Mouse (Mus musculus) MEL (cell line): ENCODE measurements at regions not wholly inside any gene's neighbourhood (a gene's known extent, or its start where the extent isn't known, plus 50 kb on each side); places are given as distances from the start of the nearest gene placed in this dataset.

Experiments used
- BHLHE40 ChIP-seq: IDR thresholded peaks from 2 replicates; pipeline ENCODE4 v1.6.1; 2012; ENCODE audit warnings: low read depth, mild to moderate bottlenecking, inconsistent platforms, low read length, improper control_type of control experiment, borderline replicate concordance
- CTCF ChIP-seq, 3 experiments: IDR thresholded peaks in 2 of 3; conservative IDR thresholded peaks in 1 of 3; 2 replicates each; pipeline ENCODE4 v1.5.1; 2011 to 2012; ENCODE audit warnings: low read length in 3 of 3, low read depth in 2 of 3, mild to moderate bottlenecking in 2 of 3, improper control_type of control experiment in 1 of 3, inconsistent platforms in 1 of 3, mixed read lengths in 1 of 3, moderate library complexity in 1 of 3; ENCODE audit not compliant: control insufficient read depth in 1 of 3, insufficient read depth in 1 of 3, poor library complexity in 1 of 3, severe bottlenecking in 1 of 3
- ELF1 ChIP-seq: IDR thresholded peaks from 2 replicates; pipeline ENCODE4 v1.6.1; 2014; ENCODE audit warnings: low read depth, mild to moderate bottlenecking, inconsistent platforms, low read length, improper control_type of control experiment, moderate library complexity
- EP300 ChIP-seq, 2 experiments: IDR thresholded peaks; 2 replicates each; pipeline ENCODE4 v1.6.1; 2011; ENCODE audit warnings: improper control_type of control experiment in 2 of 2, low read length in 2 of 2, low read depth in 1 of 2, mild to moderate bottlenecking in 1 of 2
- GATA1 ChIP-seq: IDR thresholded peaks from 2 replicates; pipeline ENCODE4 v1.6.1; 2011; ENCODE audit warnings: low read depth, low read length, improper control_type of control experiment
- MAFK ChIP-seq: IDR thresholded peaks from 2 replicates; pipeline ENCODE4 v1.6.1; 2011; ENCODE audit warnings: low read depth, mild to moderate bottlenecking, low read length, improper control_type of control experiment, borderline replicate concordance
- MXI1 ChIP-seq: IDR thresholded peaks from 2 replicates; pipeline ENCODE4 v1.6.1; 2011; ENCODE audit warnings: mild to moderate bottlenecking, low read depth, low read length, improper control_type of control experiment
- MYB ChIP-seq: IDR thresholded peaks from 2 replicates; pipeline ENCODE4 v1.6.1; 2011; ENCODE audit warnings: mild to moderate bottlenecking, low read depth, low read length, improper control_type of control experiment
- POLR2A ChIP-seq, 2 experiments: IDR thresholded peaks; 2 replicates each; pipeline ENCODE4 v1.6.1; 2011 to 2012; ENCODE audit warnings: low read length in 2 of 2, mild to moderate bottlenecking in 2 of 2, control low read depth in 1 of 2, improper control_type of control experiment in 1 of 2, low read depth in 1 of 2, moderate library complexity in 1 of 2; ENCODE audit not compliant: control insufficient read depth in 1 of 2, insufficient read depth in 1 of 2, poor library complexity in 1 of 2
- RAD21 ChIP-seq: IDR thresholded peaks from 2 replicates; pipeline ENCODE4 v1.6.1; 2011; ENCODE audit warnings: mild to moderate bottlenecking, low read depth, low read length, improper control_type of control experiment

DNA sequence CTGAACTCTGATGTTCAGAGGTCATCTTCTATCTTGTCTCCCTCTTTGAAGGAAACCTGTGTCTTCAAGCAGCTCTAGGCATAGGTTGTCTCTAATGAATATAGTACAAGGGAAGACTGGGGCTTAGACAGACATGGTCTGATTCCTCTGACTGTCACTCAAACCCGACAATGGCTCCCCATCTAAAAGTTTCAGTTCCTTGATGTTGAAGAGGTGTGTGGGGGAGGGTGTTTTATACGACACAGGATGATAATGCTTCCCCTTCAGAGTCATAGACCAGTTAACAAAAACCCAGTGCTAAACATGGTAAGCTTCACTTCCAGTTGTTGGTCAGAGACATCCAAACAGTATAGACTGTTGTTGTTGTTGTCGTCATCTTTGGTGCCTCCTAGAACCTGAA lies 195.3 kb upstream of the Map3k1 start:
- no peak for TF ChIP-seq MXI1
- no peak for TF ChIP-seq EP300 (IDR thresholded peaks at IDR 0.05; ENCODE audit: low read depth in 1 of 2, low read length in 2 of 2)
- TF ChIP-seq BHLHE40: no peak
- TF ChIP-seq RAD21: no peak
- TF ChIP-seq MYB: no peak
- no peak for TF ChIP-seq CTCF (IDR thresholded peaks at IDR 0.05 in 2 of 3, conservative IDR thresholded peaks at IDR 0.05 in 1 of 3; ENCODE audit: control insufficient read depth in 1 of 3, insufficient read depth in 1 of 3, low read depth in 2 of 3, low read length in 3 of 3, poor library complexity in 1 of 3, severe bottlenecking in 1 of 3)
- no peak for TF ChIP-seq ELF1
- TF ChIP-seq POLR2A (IDR thresholded peaks at IDR 0.05; ENCODE audit: control insufficient read depth in 1 of 2, insufficient read depth in 1 of 2, low read depth in 1 of 2, low read length in 2 of 2, poor library complexity in 1 of 2): no peak
- TF ChIP-seq GATA1: no peak
- no peak for TF ChIP-seq MAFK
